Mouse (Mus musculus): ENCODE results near the gene Rnf212.

Rnf212 gene

DNA sequence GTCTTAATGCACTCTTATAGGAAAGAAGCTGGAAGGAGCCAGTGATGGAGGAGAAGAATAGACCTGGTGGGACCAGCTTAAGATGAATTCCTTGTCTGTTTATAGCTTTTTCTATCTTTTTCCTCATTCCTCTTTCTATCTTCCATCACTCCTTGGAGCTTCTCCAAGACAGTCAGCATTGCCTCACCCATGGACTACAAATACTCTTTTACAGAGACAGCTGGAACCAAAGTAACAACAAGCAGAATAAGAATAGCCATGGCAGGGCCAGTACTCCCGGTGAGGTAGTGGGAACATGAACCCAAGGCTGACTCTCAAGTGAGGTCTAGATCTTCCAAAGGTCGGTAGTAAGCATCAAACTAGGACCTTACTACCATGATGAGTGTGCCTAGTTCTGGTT, 61.7 kb downstream of the Rnf212 start:
- DNase-seq (ENCODE audit: low read depth, low spot score): no peak

DNA sequence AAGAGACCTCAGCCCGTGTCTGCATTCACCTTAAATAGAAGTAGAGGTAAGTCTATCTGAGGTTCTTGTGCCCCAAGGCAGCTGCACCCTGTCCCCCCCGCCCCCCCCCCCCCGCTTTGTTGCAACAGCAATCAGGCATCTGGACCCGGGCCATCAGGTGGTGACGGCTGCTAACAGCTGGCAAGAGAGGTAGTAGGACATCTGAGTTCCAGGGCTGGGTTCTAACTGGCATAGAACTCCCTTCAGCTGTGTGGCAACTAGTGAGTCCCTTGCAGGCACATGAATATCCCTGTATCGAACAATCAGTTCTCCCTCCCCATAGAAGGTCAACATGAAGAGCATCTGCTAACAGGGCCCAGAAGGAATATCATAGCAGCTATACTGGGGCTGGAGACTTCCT, 62.8 kb downstream of the Rnf212 start:
- DNase-seq (ENCODE audit: low read depth, low spot score): no peak

DNA sequence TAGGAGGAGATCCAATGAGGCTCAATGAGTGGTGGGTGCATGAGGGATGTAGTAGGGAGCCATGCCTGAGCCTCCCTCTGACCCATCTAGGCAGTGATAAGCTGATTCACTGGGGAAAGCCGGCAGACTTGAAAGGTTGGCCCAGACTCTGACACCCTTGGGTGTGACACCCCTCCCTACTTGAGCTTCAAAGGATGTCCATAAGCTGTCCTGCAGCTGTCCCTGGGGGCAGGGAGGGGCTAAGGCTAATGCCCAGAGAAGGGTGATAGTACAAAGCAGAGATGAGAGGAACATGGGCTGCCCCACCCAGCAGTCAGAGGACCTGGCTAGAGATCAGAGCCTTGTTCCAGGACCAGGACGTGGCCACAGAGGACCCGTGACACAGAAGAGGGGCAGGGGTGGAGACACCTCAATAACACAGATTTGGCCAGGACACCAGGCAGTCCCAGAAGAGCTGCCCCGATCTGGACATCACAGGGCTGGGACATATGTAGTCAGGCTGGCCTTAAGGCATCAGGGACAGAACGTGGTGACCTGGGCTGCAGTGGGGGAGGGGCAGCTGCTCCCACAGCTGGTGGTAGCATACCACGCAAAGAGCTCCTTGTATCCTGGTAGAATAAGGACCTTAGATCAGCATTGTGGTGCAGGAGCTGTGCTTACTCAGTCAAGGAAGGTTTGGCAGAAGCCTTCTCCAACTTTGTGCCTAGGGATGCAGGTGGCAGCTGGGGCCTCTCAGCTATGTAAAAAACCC, 65.6 kb downstream of the Rnf212 start:
- no peak for DNase-seq (ENCODE audit: low read depth, low spot score)

DNA sequence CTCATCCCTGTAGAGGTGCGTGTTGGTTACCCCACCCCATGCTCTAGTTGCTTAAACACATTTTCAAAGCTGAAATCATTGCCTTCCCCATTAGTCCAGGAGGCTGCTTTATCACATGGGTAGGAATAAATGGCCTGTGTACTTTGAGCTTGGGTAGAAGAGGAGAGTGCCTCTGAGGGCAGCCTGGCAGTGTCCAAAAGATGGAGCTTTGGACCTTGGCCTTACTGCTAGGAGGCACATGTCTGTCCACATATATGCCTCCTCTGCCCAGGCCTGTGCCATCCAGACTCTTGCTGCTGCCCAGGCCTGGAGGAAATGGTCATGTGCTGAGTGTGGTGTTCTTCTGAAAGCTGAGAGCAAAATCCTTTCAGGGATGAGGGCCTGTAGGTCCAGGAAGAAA, 66.4 kb downstream of the Rnf212 start:
- no peak for DNase-seq (ENCODE audit: low read depth, low spot score)

DNA sequence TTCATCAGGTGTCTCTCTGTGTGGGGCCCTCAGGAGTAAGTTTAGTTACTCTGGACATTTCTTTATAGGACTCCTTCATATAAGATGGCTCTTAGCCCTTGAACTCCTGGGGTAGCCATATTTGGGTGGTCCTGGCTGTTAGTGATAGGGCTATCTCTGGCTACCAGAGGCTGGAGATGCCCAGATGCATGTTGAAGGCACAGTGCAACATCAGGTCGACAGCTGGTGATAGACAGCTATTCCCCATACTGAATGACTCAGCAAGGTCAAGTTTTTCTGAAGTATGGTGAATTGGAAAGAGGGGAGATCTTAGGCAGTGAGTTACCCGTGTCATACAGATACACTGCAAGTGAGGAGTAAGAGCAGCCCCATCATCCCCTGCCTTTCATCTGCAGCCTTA, 67.0 kb downstream of the Rnf212 start:
- no peak for DNase-seq (ENCODE audit: low read depth, low spot score)

DNA sequence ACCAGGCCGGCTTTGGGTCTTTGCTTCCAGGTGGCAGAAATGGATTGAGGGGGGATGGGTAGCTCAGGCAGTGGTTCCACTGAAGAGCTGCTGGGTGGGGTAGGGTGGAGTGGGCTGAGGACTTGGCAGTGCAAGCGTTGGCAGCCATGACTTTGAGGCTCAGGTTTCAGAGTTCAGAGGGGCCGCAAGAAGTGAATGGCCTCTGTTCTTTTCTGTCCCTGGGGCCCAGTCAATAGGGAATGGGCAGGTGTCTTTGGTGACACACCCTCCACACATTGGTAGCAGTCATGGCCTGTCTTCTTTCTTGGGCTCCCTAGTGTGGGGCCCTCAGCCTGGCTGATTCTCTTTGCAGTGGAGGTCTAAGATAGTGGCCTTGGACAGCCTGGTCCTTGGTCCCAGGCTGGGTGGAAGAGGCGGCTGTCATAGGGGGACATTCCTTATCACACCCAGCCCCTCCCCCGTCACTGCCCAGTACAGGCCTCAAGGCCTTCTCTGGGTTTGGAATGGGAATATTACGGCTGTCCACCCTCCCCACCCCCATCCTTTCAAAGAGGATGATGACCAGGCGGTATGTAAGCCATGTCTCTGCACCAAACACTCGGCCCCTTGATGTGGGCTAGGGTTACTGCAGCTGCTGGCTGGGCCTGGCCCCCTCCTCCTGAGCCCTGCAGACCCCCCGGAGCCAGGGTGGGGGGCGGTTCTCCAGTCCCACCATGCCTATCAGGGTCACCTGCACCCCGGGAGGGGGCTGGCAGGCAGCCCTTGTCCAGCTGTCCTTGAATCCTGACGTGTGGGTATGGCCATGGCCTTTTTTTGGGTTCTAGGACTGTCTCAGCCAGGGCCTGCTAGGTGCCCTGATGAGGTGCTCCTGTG, 70.8 kb downstream of the Rnf212 start:
- DNase-seq (ENCODE audit: low read depth, low spot score): no peak

DNA sequence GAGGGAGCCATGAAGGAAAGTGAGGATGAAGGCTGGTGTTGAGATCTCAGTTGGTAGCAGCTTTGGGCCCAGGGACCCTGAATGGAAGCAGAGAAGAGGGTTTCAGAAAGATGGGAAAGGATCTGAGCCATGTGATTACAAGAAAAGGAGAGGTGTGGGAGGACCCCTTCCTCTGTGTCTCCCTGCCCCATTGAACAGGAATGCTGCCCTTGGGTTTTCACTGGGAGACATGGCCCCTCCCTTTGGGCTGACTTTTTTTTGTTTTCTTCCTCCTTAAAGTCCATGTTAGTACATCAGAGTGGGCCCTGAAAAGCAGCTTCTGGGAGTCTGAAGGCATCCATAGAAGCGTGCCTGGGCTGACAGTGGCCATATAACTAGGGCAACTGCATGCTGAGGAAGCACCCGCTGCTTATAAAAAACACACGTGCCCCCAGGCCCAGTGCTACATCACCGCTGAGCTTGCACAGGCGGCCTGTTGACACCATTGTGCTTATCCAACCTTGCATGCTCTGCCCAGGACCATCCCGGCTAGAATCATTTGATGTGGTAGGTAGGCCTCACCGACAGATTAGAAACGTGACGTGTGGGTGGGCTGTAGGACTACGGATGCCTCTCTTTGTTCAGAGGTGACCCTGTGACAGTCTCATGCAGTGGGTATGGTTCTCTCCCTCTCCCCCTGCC, 73.3 kb downstream of the Rnf212 start:
- no peak for DNase-seq (ENCODE audit: low read depth, low spot score)

DNA sequence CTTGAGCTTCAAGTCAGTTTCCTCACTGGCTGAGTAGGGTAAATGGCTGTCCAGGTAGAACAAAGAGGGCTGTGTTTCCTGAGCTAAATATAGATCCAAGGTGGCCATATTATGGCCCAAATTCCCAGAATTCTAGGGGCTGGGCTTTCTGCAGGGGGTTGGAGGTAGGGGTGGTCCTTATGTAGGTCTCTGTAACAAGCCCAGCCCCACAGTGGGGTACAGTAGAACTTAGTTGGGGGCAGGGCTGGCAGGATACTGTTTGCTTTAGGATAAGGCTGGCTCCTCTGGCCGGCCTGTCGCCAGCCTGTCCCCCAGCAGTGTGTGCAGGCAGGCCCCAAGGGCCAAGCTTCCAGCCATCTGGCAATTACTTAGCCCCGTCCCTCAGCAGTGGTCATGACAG, 74.4 kb downstream of the Rnf212 start:
- DNase-seq (ENCODE audit: low read depth, low spot score): no peak

DNA sequence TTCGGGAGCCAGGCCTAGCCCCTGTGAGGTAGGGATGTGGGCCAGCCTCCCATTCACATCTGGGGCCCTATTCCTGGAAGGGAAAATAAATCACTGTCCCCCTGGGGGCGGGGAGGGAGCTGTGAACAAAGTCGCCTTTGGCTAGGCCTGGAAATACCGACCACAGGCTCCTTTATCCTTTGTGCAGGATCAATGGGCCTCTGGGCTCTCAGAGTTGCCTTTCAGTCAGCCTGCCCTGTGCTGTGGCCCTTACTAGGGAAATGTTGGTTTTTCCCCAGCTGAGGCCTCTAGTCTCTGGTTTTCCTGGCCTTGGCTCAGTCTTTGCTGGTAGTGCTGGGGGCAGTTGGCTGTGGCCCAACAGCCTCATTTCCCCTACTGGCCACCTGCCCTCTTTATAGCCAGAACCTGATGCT, 77.4 kb downstream of the Rnf212 start:
- peak; percentile 85 for DNase-seq (ENCODE audit: low read depth, low spot score)

DNA sequence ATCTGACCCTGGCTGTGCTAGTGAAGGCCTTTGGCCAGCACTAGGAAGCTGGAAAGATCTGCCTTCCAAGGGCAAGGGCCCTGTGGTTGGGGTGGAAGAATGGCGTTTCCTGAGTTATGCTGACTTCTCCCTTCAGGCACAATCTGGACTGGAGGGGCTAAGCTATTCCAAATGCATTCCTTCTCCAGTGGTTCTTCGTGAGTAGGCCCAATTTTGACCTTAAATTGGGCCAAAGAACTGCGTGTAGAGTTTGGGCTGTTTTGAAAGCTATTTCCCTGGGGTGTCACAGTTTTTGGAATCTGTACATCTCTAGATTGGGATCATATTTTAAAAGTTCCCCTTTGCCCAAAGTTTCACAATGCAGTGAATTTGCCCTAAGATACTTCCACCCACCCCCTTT, 78.2 kb downstream of the Rnf212 start:
- DNase-seq (ENCODE audit: low read depth, low spot score): no peak

DNA sequence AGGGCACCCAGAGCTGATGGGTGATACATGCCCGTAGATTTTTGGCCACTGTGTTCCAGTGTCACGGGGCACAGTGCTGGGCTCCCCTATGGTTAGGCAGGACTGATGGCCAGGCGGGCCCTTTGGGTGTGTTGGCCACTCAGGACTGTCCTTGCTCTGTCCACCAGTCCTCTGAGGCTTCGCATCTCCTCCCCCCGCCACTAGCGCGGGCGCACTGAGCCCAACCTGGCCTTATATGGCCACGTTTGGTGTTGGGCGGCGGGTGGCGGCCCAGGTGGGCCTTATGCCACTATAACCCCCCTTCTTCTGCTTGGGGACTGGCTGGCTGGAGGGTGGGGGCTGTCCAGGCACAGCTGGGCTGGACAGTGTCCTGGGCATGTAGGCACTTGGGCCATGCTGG, 78.9 kb downstream of the Rnf212 start:
- DNase-seq (ENCODE audit: low read depth, low spot score): no peak

DNA sequence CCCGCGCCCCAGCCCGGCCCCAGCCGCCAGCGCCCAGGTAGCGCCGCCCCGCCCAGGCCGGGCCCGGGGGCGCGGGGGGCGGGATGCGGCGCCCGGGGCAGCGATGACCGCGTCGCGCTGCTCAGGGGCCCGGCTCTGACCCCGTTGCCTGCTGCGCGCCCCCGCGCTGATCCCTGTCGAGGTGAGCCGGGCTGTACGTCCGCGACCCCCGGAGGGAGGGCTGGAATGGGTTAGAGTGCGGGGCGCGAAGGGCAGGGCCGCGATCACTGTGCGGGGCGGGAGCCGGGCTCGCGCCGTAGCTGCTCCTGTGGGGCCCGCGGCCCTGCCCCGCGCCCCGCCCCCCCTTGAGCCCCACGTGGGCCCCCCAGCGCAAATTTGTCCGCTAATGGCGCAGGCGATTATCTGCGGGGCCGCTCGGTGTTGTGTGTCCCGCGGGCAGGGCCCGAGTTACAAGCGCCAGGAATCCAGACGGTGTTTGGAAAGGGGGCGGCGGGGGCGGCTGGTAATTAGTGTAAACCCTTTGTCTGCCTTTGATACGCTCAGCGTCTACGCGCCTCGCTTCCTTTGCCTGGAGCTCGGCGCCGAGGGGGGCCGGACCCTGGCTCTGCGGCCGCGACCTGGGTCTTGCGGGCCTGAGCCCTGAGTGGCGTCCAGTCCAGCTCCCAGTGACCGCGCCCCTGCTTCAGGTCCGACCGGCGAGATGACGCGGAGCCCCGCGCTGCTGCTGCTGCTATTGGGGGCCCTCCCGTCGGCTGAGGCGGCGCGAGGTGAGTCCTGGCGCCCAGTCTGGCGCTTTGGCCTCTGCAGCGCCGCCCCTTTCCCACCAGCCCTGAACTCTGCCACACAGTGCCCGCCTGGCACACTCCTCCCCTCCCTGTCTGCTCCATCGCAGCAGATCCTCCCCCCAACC, 80.2 kb downstream of the Rnf212 start:
- DNase-seq (ENCODE audit: low read depth, low spot score): no peak

DNA sequence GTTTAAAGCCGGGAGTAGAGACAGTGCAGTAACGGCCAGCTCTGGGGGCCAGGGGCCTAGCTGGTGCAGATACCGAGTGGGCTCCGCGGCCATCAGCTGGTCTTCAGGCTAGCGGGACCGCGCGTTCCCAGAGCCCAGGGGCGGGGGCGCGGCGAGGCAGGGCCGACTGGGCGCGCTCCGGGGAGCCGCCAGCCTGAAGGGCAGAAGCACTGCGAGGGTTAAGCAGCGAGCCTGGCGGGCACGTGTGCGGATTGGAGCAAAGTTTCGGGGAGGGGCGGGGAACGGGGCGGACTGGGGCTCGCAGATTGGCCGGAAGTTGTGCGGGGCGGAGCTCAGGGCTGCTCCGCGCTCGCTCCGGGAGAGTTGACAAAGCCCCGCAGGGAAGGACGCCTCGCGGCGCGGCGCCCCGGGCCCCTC, 80.9 kb downstream of the Rnf212 start:
- peak; percentile 89 for DNase-seq (ENCODE audit: low read depth, low spot score)

DNA sequence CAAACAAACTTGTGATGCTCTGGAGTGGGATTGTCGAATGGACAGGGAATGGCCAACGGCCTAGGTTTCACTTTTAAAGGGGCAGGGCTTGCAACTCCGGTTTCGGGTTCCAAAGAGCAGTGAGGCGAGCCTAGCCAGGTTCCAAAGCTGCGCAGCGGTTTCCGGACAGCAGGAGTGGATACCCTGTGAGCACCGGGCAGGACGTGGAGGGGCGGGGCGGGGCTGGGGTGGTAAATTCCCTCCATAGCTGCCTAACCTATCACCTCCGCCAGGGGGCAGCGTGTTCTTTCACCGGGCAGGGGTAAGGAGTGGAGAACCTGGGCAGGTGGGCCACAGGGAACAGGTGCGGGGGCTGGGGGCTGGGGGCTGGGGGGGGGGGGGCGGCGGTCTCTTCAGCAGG, 82.5 kb downstream of the Rnf212 start, which contains the start of gene Fgfrl1:
Gene Fgfrl1, plus strand, starts transcription at position 112 of the 400 bp plus-strand sequence.
- DNase-seq (ENCODE audit: low read depth, low spot score): no peak

DNA sequence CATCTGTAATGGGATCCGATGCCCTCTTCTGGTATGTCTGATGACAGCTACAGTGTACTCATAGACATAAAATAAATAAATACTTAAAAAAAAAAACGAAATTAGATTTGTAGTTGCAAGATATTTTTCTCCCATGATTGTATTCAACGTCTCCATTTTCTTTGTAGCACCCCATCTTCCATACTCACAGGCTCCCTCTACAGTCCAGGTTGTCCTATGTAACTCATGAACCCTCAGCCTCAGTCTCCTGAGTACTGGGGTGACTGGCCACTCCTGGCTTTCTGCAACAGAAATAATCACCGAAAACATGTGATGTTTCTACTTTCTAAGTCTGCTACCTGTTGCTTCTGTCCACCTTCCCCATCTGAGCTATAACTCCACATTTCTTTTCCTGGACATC, 83.6 kb downstream of the Rnf212 start:
- no peak for DNase-seq (ENCODE audit: low read depth, low spot score)

DNA sequence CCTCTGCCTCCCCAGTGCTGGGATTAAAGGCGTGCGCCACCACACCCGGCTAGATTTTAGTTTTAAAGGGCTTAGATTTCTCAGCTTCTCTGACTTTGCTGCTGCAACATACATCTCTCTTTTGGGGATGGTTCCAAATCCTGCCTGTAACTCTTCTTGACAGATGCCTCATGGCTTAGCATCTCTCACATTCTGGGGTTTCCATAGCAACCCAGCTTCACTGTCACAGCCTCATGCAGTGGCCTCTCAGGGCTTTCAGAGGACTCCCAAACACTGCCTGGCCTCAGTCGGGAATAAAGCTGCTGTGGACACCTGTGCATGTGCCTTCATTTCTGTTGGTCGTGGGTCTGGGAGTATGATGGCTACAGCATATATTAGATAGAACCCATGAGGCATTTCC, 85.7 kb downstream of the Rnf212 start:
- DNase-seq (ENCODE audit: low read depth, low spot score): peak; percentile 61

DNA sequence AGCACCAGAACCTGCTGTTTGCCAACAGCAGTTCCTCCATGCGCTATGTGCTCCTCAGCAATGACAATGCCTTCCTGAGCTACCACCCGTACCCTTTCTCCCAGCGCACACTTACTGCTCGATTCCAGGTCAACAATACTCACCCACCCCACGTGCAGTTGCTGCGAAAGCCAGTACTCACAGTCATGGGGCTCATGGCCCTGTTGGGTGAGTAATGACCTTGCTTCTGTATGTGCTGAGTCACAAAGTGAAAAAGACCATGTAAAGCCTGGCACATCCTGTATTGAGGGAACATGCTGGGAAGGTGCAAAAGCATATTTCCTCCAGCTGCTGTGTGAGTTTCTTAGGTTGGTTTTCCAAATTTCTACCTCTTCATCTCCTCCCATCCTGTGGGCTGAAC, 93.9 kb downstream of the Rnf212 start:
- DNase-seq (ENCODE audit: low read depth, low spot score): peak; percentile 41

DNA sequence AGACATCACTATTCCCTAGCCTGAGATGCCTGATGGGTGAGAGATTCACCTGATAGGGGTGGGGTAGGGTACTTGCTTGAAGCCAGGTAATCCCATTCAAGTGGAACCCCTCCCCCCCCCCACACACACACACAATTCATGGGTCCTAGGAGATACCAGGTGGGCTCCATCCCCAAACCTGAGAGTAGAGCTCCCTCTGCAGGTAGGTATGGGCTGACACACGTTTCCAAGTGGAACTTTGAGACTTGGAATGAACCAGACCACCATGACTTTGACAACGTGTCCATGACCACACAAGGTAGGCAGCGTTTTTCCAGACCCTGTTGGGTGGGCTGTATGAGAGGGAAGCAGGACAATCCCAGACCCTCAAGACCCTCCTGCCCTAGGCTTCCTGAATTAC, 94.9 kb downstream of the Rnf212 start:
- DNase-seq (ENCODE audit: low read depth, low spot score): no peak
